Mouse (Mus musculus): ENCODE data around the gene Fank1.
"Not testable (repeated sequence)": the region's sequence is repeated elsewhere in the genome, so short reads cannot be mapped to it uniquely, and the experiment has no call there.

Fank1 gene

GRCm38 (mm10) chr7:133842079-133842478 is 65.4 kb downstream of the Fank1 start:
- DNase-seq, result no peak

- no peak for DNase-seq
Observed at GRCm38 (mm10) chr7:133847175-133847574, 70.5 kb downstream of the Fank1 start.

GRCm38 (mm10) chr7:133848180-133848579 is 71.5 kb downstream of the Fank1 start:
- DNase-seq, result no peak

- no peak for DNase-seq
Observed at GRCm38 (mm10) chr7:133850735-133851134, 74.1 kb downstream of the Fank1 start.

GRCm38 (mm10) chr7:133856278-133856677 is 79.6 kb downstream of the Fank1 start:
- peak; percentile 53 for DNase-seq

- DNase-seq, result no peak
Observed at GRCm38 (mm10) chr7:133858506-133858905, 81.8 kb downstream of the Fank1 start.

GRCm38 (mm10) chr7:133859548-133859947 is 82.9 kb downstream of the Fank1 start:
- no peak for DNase-seq

- no peak for DNase-seq
Observed at GRCm38 (mm10) chr7:133862233-133862632, 85.6 kb downstream of the Fank1 start.

- no peak for DNase-seq
Observed at GRCm38 (mm10) chr7:133862723-133863122, 86.1 kb downstream of the Fank1 start.

GRCm38 (mm10) chr7:133863151-133863550 is 86.5 kb downstream of the Fank1 start:
- no peak for DNase-seq

- no peak for DNase-seq
Observed at GRCm38 (mm10) chr7:133863684-133864083, 87.0 kb downstream of the Fank1 start.

GRCm38 (mm10) chr7:133870265-133870664 is 93.6 kb downstream of the Fank1 start:
- DNase-seq, result no peak

- no peak for DNase-seq
Observed at GRCm38 (mm10) chr7:133872701-133873100, 96.0 kb downstream of the Fank1 start.

- no peak for DNase-seq
Observed at GRCm38 (mm10) chr7:133876139-133876538, 99.5 kb downstream of the Fank1 start.

GRCm38 (mm10) chr7:133876646-133877342 is 100.1 kb downstream of the Fank1 start:
- no peak for DNase-seq

- no peak for DNase-seq
Observed at GRCm38 (mm10) chr7:133879761-133880160, 103.1 kb downstream of the Fank1 start.

- not testable (repeated sequence) for DNase-seq
Observed at GRCm38 (mm10) chr7:133884759-133885431, 108.2 kb downstream of the Fank1 start.

GRCm38 (mm10) chr7:133888926-133889920 is 112.6 kb downstream of the Fank1 start:
- no peak for DNase-seq

GRCm38 (mm10) chr7:133889986-133890385 is 113.3 kb downstream of the Fank1 start:
- no peak for DNase-seq

GRCm38 (mm10) chr7:133891298-133891697 is 114.6 kb downstream of the Fank1 start:
- no peak for DNase-seq

- DNase-seq, result no peak
Observed at GRCm38 (mm10) chr7:133891796-133892195, 115.1 kb downstream of the Fank1 start.

- DNase-seq, result no peak
Observed at GRCm38 (mm10) chr7:133899391-133899790, 122.7 kb downstream of the Fank1 start.

- DNase-seq, result no peak
Observed at GRCm38 (mm10) chr7:133908966-133909365, 132.3 kb downstream of the Fank1 start.
